Mouse (Mus musculus) effector memory CD4-positive, alpha-beta T cell, adult 5 months (primary cell): ENCODE measurements around the gene Eif2s3x. TPM values are rescaled to one million over a fixed set of nuclear protein-coding genes. Genes with fewer than 3 reads are reported as not detected.

Experiments
- polyA plus RNA-seq: library from polyadenylated mRNA; unstranded; fragments of 100-300 nt; shearing (Covaris generic); gene quantifications from one replicate; pipeline ENCODE4 v1.2.1, GENCODE M21; 2017

Gene Eif2s3x
- polyA plus RNA-seq = 44.3 TPM

GRCm38 (mm10) chrX:94212597-94213321 lies at the start of gene Eif2s3x:
Eif2s3x (minus strand) TSS chrX:94212862.

GRCm38 (mm10) chrX:94234532-94235189 lies 22.0 kb upstream of the Eif2s3x start, which contains the start of gene Klhl15:
Klhl15 (plus strand) TSS chrX:94234599.

Other genes starting within 250 kb of the Eif2s3x start
- gene AU015836, start 244.2 kb downstream of the Eif2s3x start, polyA plus RNA-seq = not detected
- gene Zfx, start 89.2 kb downstream of the Eif2s3x start, polyA plus RNA-seq = 44.9 TPM
- gene Klhl15, start 21.7 kb upstream of the Eif2s3x start, polyA plus RNA-seq = 15.0 TPM
- not detected for gene Fam90a1b, start 153.9 kb upstream of the Eif2s3x start, polyA plus RNA-seq
- 13.6 TPM for gene Apoo, start 154.3 kb upstream of the Eif2s3x start, polyA plus RNA-seq